Mouse (Mus musculus): ENCODE results near the gene Gdpd5.

Gene Gdpd5

GRCm38 (mm10) chr7:99365069-99365468 is 16.1 kb upstream of the Gdpd5 start:
- peak; percentile 86 for DNase-seq (ENCODE audit: low read depth, low spot score)

DNA sequence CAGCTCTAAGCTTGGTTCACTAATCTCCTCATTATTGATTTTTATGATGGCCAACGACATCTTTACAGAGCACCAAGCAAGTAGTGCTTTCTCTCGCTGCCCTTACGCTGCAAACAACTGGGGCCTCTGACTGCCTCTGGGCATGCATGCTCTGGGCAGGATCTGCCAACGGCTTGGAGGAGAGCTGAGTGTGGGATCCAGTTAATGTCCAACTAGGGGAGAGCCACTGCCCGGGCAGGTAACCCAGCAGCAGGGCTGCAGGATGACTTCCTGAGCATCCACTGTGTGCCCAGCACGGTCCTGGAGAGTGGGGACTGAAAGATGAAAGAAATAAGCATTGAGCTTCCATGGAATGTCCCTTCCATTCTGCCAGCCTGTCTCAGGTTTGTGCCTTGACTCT is 14.5 kb upstream of the Gdpd5 start:
- no peak for DNase-seq (ENCODE audit: low read depth, low spot score)

DNA sequence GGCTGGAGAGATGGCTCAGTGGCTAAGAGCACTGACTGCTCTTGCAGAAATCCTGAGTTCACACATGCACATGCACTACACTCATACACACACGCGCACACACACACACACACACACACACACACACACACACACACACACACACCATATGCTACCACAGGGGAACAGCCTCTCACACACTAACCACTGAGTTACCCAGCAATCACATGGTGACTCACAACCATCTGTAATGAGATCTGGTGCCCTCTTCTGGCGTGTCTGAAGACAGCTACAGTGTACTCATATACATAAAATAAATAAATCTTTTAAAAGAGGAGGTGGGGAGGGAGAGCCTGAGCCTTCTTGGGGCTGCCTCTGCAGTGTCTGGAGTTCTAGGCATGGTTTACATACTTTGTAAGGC is 6.9 kb upstream of the Gdpd5 start:
- peak; percentile 63 for DNase-seq (ENCODE audit: low read depth, low spot score)

GRCm38 (mm10) chr7:99375455-99375854 is 5.8 kb upstream of the Gdpd5 start:
- DNase-seq (ENCODE audit: low read depth, low spot score) = peak; percentile 74

- DNase-seq (ENCODE audit: low read depth, low spot score) = peak; percentile 50
Measured at GRCm38 (mm10) chr7:99378870-99379269, 2.3 kb upstream of the Gdpd5 start.

- DNase-seq (ENCODE audit: low read depth, low spot score) = peak; percentile 68
Measured at GRCm38 (mm10) chr7:99380491-99381213, 562 bp upstream of the Gdpd5 start.

DNA sequence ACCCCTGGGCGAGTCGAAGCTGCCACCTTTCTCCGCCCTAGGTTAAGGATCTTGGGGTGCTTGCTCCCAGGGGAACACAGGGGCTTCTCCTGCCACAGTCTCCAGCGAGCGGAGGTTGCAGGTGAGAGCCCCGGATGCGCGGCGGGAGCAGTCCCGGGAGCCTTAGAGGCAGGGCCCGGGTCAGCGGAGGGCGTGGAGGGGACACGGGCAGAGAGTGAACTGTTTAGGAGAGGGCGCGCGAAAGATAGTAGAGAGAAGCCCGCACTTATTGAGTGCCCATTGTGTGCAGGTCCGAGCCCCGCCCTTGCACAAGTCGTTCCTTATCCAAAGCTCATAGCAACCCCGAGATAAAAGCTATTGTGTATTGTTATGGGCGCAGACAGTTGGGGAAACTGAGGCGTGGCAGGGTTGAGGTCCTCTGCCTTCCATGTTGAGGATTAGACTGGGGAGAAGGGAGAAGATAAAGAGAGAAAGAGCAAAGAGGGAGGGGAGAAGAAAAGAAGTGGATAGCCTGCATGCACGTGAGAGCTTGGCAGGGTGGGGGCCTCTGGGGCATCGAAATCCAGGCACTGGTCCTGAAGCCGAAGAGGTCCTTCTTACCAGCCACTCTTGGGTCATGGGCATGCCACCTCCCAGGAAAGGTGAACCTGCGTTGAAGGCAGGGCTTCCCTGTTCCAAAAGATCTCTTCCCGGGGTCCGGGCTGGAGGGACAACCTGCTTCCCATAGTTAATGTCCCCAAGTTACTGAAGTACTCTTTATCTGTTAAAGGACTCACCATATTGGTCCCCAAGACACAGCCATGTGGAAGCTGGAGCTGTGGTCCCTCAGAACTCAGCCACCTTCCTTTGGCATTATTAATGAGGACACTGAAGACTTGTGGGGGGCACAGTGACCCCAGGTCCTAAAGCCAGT is 1.1 kb downstream of the Gdpd5 start:
- no peak for DNase-seq (ENCODE audit: low read depth, low spot score)

DNA sequence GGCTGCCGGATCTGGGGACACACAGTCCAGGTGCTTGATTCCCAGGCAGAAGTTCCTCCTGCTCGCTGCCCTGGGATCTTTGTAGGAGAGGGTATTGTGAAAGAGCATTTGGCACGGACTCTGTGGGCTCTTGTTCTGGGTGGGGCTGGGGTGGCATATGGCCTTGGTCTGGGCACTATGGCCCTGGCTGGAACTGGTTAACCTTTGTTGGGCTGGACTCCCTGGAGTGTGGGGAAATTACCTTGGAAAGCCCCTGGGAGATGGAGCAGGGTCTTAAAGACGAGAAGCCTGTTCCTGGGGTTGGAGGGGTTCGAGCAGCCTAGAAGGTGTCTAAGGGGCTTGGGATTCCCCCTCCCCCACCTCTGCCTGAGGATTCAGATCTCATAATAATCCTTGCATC is 2.0 kb downstream of the Gdpd5 start:
- no peak for DNase-seq (ENCODE audit: low read depth, low spot score)

GRCm38 (mm10) chr7:99384101-99384611 is 2.9 kb downstream of the Gdpd5 start:
- no peak for DNase-seq (ENCODE audit: low read depth, low spot score)

DNA sequence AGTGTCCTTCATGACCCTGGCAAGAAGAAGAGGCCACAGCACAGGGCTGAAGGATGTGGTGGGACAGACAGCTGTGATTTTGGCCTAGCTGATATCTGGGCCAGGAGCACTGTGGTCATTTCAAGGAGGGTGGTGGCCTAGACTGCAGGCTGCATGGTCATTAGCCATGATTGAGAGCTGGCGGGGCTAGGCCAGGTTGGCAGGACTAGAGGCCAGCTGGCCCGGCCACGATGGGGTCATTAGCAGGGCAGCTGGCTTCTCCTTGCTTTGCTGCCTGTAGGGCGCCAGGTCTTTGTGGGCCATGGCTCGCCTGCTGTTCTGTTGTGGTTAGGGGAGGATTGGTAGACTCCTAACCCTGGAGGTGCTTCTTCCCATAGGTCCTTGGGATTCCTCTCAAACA is 4.8 kb downstream of the Gdpd5 start:
- DNase-seq (ENCODE audit: low read depth, low spot score) = peak; percentile 87

DNA sequence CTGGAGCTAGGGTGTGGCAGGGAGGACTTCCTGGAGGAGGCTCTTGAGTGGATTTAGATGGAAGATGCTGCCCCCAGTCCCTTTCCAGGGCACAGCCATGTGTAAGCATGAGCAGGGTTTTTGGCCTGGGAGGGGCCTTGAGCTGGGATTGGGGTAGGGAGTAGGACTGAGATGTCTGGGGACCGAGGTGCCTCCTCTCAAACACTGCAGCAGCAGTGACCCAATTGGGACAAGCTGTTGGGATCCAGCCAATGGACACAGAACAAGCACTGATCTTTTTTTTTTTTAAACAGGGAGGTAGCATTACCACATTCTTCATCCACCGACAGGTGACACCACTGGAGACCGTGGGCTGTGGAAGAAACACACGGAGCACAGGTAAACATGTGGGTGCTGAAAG is 5.6 kb downstream of the Gdpd5 start:
- peak; percentile 50 for DNase-seq (ENCODE audit: low read depth, low spot score)

GRCm38 (mm10) chr7:99387356-99387755 is 6.1 kb downstream of the Gdpd5 start:
- DNase-seq (ENCODE audit: low read depth, low spot score) = peak; percentile 92

DNA sequence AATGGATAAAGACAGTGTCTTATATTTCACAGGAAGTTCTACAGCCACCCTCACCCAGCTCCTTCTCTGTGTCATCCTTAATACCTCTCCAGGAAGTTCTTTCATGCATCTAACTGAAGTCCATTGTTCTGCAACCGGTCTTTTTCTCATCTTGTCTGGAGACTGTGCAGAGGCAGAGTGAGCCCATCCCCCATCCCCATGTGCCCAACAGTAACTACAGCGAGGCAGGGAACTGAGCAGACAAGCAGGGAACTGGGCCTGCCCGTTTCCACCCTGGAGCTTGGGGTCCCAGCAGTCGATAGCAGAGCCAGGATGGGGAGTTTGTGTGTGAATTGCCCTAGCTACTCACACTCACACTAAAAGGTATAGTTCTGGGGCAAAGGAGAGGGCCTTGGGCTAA is 9.3 kb downstream of the Gdpd5 start:
- DNase-seq (ENCODE audit: low read depth, low spot score) = peak; percentile 53

DNA sequence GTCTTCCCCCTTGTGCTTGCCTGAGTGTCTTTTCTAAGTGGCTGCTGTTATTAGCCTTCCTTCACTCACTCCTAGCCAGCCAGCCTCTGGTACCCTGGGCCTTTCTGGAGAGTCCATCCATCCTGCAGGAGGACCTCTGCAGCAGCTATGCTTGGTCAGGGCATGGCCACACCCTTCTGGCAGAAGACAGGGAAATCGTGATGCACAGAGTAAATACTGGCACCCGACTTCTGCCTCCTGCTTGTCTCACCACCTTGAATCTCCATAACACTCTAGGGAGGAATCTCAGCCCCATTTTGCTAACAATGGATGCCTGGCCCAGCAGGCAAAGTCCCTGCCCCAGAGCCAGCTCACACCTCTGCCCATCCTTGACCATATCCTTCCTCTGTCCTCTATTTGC is 11.5 kb downstream of the Gdpd5 start:
- no peak for DNase-seq (ENCODE audit: low read depth, low spot score)

DNA sequence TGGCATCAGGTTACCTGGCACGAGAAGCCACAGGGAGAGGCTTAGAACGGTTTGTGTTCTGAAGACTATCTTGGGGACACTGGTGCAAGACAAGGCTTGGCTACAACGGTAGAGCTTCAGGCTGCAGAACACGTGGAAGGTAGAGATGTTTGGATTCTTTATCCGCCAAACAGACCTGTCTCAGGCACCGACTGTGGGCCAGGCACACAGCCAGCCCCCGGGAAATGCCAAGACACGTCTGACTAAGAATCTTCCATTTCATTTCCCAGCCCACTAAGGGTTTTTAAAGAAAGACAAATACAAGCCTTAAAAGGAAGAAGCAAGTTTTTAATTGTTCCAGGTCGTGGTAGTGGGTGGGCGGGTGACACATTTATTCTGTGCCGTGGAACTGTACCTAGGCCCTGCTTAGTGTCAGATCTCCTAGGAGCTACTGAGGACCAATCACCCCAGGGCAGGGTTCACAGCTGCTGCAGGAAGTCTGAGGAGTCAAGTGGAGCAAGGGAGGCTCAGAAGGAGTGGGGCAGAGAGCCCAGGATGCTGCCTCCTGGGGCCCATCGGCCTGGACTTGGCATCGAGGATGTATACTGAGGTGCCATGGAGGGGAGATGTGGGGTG is 12.6 kb downstream of the Gdpd5 start:
- peak; percentile 80 for DNase-seq (ENCODE audit: low read depth, low spot score)

DNA sequence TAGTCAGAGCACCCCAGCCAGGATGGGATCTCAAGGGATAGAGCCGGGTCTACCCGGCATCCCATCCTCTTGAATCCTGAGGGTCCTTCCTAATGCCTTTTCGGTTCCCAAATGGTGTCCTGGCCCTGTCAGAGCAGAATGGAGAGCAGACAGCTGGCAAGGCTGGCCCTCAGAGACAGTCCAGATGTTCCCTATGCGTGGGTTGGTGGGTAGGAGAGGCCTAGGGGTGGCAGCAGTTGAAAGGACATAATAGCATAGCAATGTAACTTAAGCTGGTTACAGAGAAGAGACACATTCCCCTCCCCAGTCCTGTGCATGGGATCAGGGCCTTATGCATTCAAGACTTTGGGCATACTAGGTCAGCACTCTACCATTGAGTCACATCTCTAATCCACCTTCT is 14.2 kb downstream of the Gdpd5 start:
- no peak for DNase-seq (ENCODE audit: low read depth, low spot score)

- DNase-seq (ENCODE audit: low read depth, low spot score) = peak; percentile 66
Measured at GRCm38 (mm10) chr7:99395908-99396616, 14.8 kb downstream of the Gdpd5 start.

DNA sequence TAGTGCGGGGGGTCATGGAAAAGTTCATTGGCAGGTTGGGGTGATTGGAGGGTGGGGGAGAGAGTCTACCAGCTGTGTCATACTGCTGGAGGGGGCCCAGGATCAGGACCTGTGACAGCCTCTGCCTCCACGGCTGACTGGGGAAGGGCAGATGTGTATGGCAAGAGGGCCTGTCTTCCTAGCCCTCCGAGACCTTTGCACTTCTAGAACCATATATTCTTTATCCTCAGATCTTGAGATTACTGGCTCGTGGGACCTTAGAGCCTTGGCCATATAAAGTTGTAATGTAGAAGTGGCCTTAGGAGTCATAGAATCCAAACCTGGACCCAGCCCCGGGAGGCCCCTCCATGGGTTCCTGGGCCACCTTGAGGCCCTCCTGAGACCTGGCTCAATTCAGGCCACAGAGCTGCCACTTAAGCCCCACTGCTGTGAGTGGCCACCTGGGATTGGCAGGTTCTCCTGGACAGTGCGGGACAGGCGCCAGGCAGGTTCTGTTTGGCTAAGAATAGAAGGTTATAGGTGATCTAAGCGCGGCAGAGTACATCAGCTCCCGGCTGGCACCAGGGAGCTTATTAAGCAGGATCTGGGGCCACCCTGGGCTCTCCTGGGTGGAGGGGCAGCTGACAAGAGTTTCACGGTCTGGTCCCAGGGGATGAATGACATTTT is 15.9 kb downstream of the Gdpd5 start:
- peak; percentile 70 for DNase-seq (ENCODE audit: low read depth, low spot score)

GRCm38 (mm10) chr7:99401373-99401772 is 20.2 kb downstream of the Gdpd5 start:
- no peak for DNase-seq (ENCODE audit: low read depth, low spot score)

GRCm38 (mm10) chr7:99402477-99402876 is 21.3 kb downstream of the Gdpd5 start:
- no peak for DNase-seq (ENCODE audit: low read depth, low spot score)

DNA sequence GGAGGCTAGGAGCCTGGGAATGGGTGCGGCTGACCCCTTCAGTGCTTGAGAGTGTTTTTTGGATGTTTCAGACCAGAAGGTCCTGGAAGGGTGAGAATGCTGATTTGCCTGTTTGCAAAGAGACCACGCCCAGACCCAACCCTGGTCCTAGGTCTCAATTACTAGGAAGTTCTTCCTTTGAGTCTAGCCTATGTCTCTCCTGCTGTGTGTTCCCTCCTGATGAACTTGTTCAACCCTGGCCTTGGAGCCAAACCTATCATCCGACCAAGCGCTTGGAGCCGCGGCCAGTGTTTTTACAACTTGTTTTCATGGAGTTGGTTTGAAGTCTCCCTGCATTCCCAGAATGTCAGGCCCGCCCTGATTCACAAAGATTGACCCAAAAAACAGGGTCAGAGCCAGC is 22.0 kb downstream of the Gdpd5 start:
- no peak for DNase-seq (ENCODE audit: low read depth, low spot score)
